Mouse (Mus musculus): ENCODE measurements at regions not wholly inside any gene's neighbourhood (a gene's known extent, or its start where the extent isn't known, plus 50 kb on each side); places are given as distances from the start of the nearest gene placed in this dataset.

GRCm38 (mm10) chr2:128318956-128319355 is 193.1 kb downstream of the Bcl2l11 start:
- Histone ChIP-seq H3K4me1 (ENCODE audit: control insufficient read depth, insufficient read depth, low read length) (no peaks in the 10 kb centered on the region), H3K9me3 (ENCODE audit: control insufficient read depth, low read length) (no peaks in the 10 kb centered on the region), H3K36me3 (ENCODE audit: control insufficient read depth, insufficient read depth, low read length) (no peaks in the 10 kb centered on the region), H3K4me3 (ENCODE audit: low read depth, low read length) (no peak overlapping the region), H3K4me2 (ENCODE audit: low read depth, low read length) (no peak overlapping the region), H3K27me3 (ENCODE audit: control insufficient read depth, insufficient read depth, low read length) (no peaks in the 10 kb centered on the region), H3K9ac (replicated peaks; ENCODE audit: low read depth, low read length) (no peak overlapping the region), H3K27ac (ENCODE audit: low read depth, low read length) (no peak overlapping the region)
- 80% methylated on average over 5 of the region's 5 CpGs for WGBS
- no peak for ATAC-seq (ENCODE audit: low read depth)

- H3K4me2 ChIP-seq (ENCODE audit: low read depth, low read length), result no peak overlapping the region
- peaks cover 3% of the 10 kb centered on the region; the same call in 1 of the 2 replicates for H3K4me1 ChIP-seq (ENCODE audit: control insufficient read depth, insufficient read depth, low read length)
- H3K27me3 ChIP-seq (ENCODE audit: control insufficient read depth, insufficient read depth, low read length), result no peaks in the 10 kb centered on the region
- no peak overlapping the region for H3K9ac ChIP-seq (replicated peaks; ENCODE audit: low read depth, low read length)
- 56% methylated on average over 2 of the region's 2 CpGs for WGBS
- H3K27ac ChIP-seq (ENCODE audit: low read depth, low read length), result no peak overlapping the region
- ATAC-seq (ENCODE audit: low read depth), result no peak
- no peak overlapping the region for H3K4me3 ChIP-seq (ENCODE audit: low read depth, low read length)
- no peaks in the 10 kb centered on the region for H3K36me3 ChIP-seq (ENCODE audit: control insufficient read depth, insufficient read depth, low read length)
- H3K9me3 ChIP-seq (ENCODE audit: control insufficient read depth, low read length), result no peaks in the 10 kb centered on the region
These were observed 195.6 kb downstream of the Bcl2l11 start for GRCm38 (mm10) chr2:128321475-128321874.

- H3K27ac ChIP-seq (ENCODE audit: low read depth, low read length), result peak overlapping the region; percentile 55; the same call in 1 of the 2 replicates
- no peak overlapping the region for H3K4me2 ChIP-seq (ENCODE audit: low read depth, low read length)
These were observed 198.6 kb downstream of the Bcl2l11 start for GRCm38 (mm10) chr2:128324256-128325096.

DNA sequence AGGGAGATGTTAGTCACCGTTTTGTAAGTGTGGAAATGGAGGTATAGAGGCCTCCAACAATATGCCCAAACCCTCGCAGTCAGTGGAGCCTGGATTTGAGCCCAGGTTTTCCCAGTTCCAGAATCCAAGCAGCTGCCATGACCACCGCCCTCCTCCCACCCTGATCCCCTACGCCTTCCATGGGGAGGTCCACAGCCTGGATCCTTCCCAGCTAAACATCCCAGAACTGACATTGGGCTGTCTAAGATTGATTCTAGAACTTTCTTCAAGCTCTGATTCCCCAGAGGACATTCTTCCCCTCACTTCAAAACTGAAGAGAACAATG is 199.2 kb downstream of the Bcl2l11 start:
- H3K27me3 ChIP-seq (ENCODE audit: control insufficient read depth, insufficient read depth, low read length), result no peaks in the 10 kb centered on the region
- 63% methylated on average over 4 of the region's 4 CpGs for WGBS
- H3K36me3 ChIP-seq (ENCODE audit: control insufficient read depth, insufficient read depth, low read length), result no peaks in the 10 kb centered on the region
- H3K9ac ChIP-seq (replicated peaks; ENCODE audit: low read depth, low read length), result no peak overlapping the region
- H3K4me1 ChIP-seq (ENCODE audit: control insufficient read depth, insufficient read depth, low read length), result peaks cover 3% of the 10 kb centered on the region; the same call in 1 of the 2 replicates
- H3K9me3 ChIP-seq (ENCODE audit: control insufficient read depth, low read length), result no peaks in the 10 kb centered on the region
- no peak overlapping the region for H3K27ac ChIP-seq (ENCODE audit: low read depth, low read length)
- no peak overlapping the region for H3K4me2 ChIP-seq (ENCODE audit: low read depth, low read length)
- no peak for ATAC-seq (ENCODE audit: low read depth)
- H3K4me3 ChIP-seq (ENCODE audit: low read depth, low read length), result no peak overlapping the region

More at GRCm38 (mm10) chr2:128324256-128325096, 198.6 kb downstream of the Bcl2l11 start:
- H3K4me3 ChIP-seq (ENCODE audit: low read depth, low read length), result no peak overlapping the region
- peaks cover 3% of the 10 kb centered on the region; the same call in 1 of the 2 replicates for H3K4me1 ChIP-seq (ENCODE audit: control insufficient read depth, insufficient read depth, low read length)
- H3K9ac ChIP-seq (replicated peaks; ENCODE audit: low read depth, low read length), result no peak overlapping the region
- no peaks in the 10 kb centered on the region for H3K27me3 ChIP-seq (ENCODE audit: control insufficient read depth, insufficient read depth, low read length)
- no peaks in the 10 kb centered on the region for H3K36me3 ChIP-seq (ENCODE audit: control insufficient read depth, insufficient read depth, low read length)
- WGBS, result 40% methylated on average over 13 of the region's 13 CpGs
- no peaks in the 10 kb centered on the region for H3K9me3 ChIP-seq (ENCODE audit: control insufficient read depth, low read length)
- peak; percentile 58 for ATAC-seq (ENCODE audit: low read depth)

DNA sequence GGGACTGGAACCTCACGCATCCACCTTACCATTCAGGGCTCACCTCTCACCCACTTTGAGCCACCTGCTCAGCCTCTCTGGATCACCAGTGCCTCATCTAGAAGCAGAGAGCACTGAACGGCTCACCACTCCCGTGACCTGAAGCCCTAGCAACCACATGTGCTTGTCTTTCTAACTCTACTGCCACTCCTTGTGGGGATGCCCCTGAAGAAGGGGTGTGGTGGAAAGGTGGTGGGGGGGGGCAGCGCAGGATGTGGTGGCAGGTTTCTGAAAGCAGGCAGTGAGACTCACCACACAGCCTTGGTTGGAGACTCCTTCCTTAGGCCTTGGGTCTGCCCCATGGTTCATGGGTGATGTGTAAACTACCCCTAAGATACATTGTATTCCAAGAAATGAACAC is 199.6 kb downstream of the Bcl2l11 start:
- H3K27me3 ChIP-seq (ENCODE audit: control insufficient read depth, insufficient read depth, low read length), result no peaks in the 10 kb centered on the region
- no peak overlapping the region for H3K4me3 ChIP-seq (ENCODE audit: low read depth, low read length)
- no peak overlapping the region for H3K4me2 ChIP-seq (ENCODE audit: low read depth, low read length)
- 94% methylated on average over 4 of the region's 4 CpGs for WGBS
- H3K9ac ChIP-seq (replicated peaks; ENCODE audit: low read depth, low read length), result no peak overlapping the region
- ATAC-seq (ENCODE audit: low read depth), result no peak
- peaks cover 3% of the 10 kb centered on the region; the same call in 1 of the 2 replicates for H3K4me1 ChIP-seq (ENCODE audit: control insufficient read depth, insufficient read depth, low read length)
- no peaks in the 10 kb centered on the region for H3K36me3 ChIP-seq (ENCODE audit: control insufficient read depth, insufficient read depth, low read length)
- no peaks in the 10 kb centered on the region for H3K9me3 ChIP-seq (ENCODE audit: control insufficient read depth, low read length)
- no peak overlapping the region for H3K27ac ChIP-seq (ENCODE audit: low read depth, low read length)

DNA sequence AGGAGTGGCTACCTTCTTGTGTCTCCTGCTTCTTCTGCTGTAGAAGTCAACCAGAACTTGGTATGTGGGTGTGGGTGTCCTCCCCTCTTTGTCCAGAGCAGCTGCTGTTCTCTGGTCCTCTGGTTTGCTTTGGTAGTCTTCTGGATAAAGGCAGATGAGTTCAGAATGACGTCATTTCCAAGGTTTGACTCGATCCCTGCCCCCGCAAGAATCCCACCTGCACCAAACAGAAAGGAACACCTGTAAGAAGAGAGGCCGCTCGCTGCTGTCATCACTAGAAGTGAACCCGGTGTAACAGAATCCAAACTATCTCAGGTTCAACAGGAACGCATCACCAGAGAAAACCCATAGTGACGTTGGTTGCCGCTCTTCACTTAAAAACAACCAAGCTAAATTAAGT is 205.0 kb downstream of the Bcl2l11 start:
- 0 out of 2 replicates have a peak, but pooled peaks have one; percentile 16 for ATAC-seq (ENCODE audit: low read depth)
- H3K27me3 ChIP-seq (ENCODE audit: control insufficient read depth, insufficient read depth, low read length), result no peaks in the 10 kb centered on the region
- no peaks in the 10 kb centered on the region for H3K9me3 ChIP-seq (ENCODE audit: control insufficient read depth, low read length)
- H3K27ac ChIP-seq (ENCODE audit: low read depth, low read length), result no peak overlapping the region
- no peak overlapping the region for H3K4me2 ChIP-seq (ENCODE audit: low read depth, low read length)
- H3K36me3 ChIP-seq (ENCODE audit: control insufficient read depth, insufficient read depth, low read length), result no peaks in the 10 kb centered on the region
- H3K9ac ChIP-seq (replicated peaks; ENCODE audit: low read depth, low read length), result no peak overlapping the region
- no peak overlapping the region for H3K4me3 ChIP-seq (ENCODE audit: low read depth, low read length)
- H3K4me1 ChIP-seq (ENCODE audit: control insufficient read depth, insufficient read depth, low read length), result 0 out of 2 replicates have a peak, but pooled peaks cover 3% of the 10 kb centered on the region
- 83% methylated on average over 9 of the region's 9 CpGs for WGBS

DNA sequence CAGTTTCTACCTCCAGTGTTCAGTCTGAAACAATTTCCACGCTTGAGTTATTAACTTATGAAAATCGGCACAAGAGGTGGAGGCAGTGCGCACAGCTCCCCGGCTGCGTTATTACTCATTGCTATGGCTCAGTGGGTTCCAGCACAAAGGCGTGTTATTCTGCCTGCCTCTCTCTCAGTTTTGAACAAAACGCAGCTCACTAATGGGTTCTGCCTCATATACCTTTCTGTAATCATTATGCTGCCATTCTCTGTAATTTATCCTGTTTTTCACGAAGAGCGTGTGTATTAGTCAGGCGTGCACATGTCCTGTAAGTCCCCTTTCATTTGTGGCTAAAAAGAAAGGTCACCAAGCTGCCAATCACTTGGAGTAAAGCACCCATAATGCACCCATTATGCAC is 205.4 kb downstream of the Bcl2l11 start:
- H3K4me1 ChIP-seq (ENCODE audit: control insufficient read depth, insufficient read depth, low read length), result 0 out of 2 replicates have a peak, but pooled peaks cover 3% of the 10 kb centered on the region
- no peak overlapping the region for H3K4me2 ChIP-seq (ENCODE audit: low read depth, low read length)
- no peaks in the 10 kb centered on the region for H3K27me3 ChIP-seq (ENCODE audit: control insufficient read depth, insufficient read depth, low read length)
- peak; percentile 86 for ATAC-seq (ENCODE audit: low read depth)
- H3K4me3 ChIP-seq (ENCODE audit: low read depth, low read length), result no peak overlapping the region
- 29% methylated on average over 10 of the region's 10 CpGs for WGBS
- no peak overlapping the region for H3K27ac ChIP-seq (ENCODE audit: low read depth, low read length)
- no peak overlapping the region for H3K9ac ChIP-seq (replicated peaks; ENCODE audit: low read depth, low read length)
- H3K36me3 ChIP-seq (ENCODE audit: control insufficient read depth, insufficient read depth, low read length), result no peaks in the 10 kb centered on the region
- H3K9me3 ChIP-seq (ENCODE audit: control insufficient read depth, low read length), result no peaks in the 10 kb centered on the region

GRCm38 (mm10) chr2:128331681-128332080 is 205.8 kb downstream of the Bcl2l11 start:
- H3K4me1 ChIP-seq (ENCODE audit: control insufficient read depth, insufficient read depth, low read length), result 0 out of 2 replicates have a peak, but pooled peaks cover 3% of the 10 kb centered on the region
- ATAC-seq (ENCODE audit: low read depth), result peak; percentile 39; the same call in 1 of the 2 replicates
- 35% methylated on average over 8 of the region's 8 CpGs for WGBS
- H3K9ac ChIP-seq (replicated peaks; ENCODE audit: low read depth, low read length), result no peak overlapping the region
- H3K27me3 ChIP-seq (ENCODE audit: control insufficient read depth, insufficient read depth, low read length), result no peaks in the 10 kb centered on the region
- no peaks in the 10 kb centered on the region for H3K36me3 ChIP-seq (ENCODE audit: control insufficient read depth, insufficient read depth, low read length)
- no peak overlapping the region for H3K4me3 ChIP-seq (ENCODE audit: low read depth, low read length)
- H3K4me2 ChIP-seq (ENCODE audit: low read depth, low read length), result no peak overlapping the region
- H3K9me3 ChIP-seq (ENCODE audit: control insufficient read depth, low read length), result no peaks in the 10 kb centered on the region
- H3K27ac ChIP-seq (ENCODE audit: low read depth, low read length), result no peak overlapping the region

GRCm38 (mm10) chr2:128333401-128334142 is 207.7 kb downstream of the Bcl2l11 start:
- no peak overlapping the region for H3K4me3 ChIP-seq (ENCODE audit: low read depth, low read length)
- H3K4me2 ChIP-seq (ENCODE audit: low read depth, low read length), result no peak overlapping the region
- 80% methylated on average over 10 of the region's 10 CpGs for WGBS
- ATAC-seq (ENCODE audit: low read depth), result no peak
- no peak overlapping the region for H3K27ac ChIP-seq (ENCODE audit: low read depth, low read length)
- H3K4me1 ChIP-seq (ENCODE audit: control insufficient read depth, insufficient read depth, low read length), result 0 out of 2 replicates have a peak, but pooled peaks cover 3% of the 10 kb centered on the region
- no peaks in the 10 kb centered on the region for H3K36me3 ChIP-seq (ENCODE audit: control insufficient read depth, insufficient read depth, low read length)
- no peak overlapping the region for H3K9ac ChIP-seq (replicated peaks; ENCODE audit: low read depth, low read length)
- no peaks in the 10 kb centered on the region for H3K9me3 ChIP-seq (ENCODE audit: control insufficient read depth, low read length)
- no peaks in the 10 kb centered on the region for H3K27me3 ChIP-seq (ENCODE audit: control insufficient read depth, insufficient read depth, low read length)
